Mouse (Mus musculus) cerebellum, postnatal 36 days (tissue): ENCODE data around the gene Pum1.
A peak's percentile ranks its signal among the peaks of the same experiment; 100 is the strongest.
"Not testable (repeated sequence)": the region's sequence is repeated elsewhere in the genome, so short reads cannot be mapped to it uniquely, and the experiment has no call there.

Experiments used
- DNase-seq, 2 experiments: peaks; one replicate each; pipeline ENCODE4 v3.0.0; 2021 to 2022; ENCODE audit warnings: mixed read lengths in 2 of 2

Pum1 gene

GRCm38 (mm10) chr4:130670023-130670422 lies 6.9 kb downstream of the Pum1 start:
- DNase-seq, result not testable (repeated sequence)

GRCm38 (mm10) chr4:130671079-130671845 lies 8.1 kb downstream of the Pum1 start:
- no peak for DNase-seq

- no peak for DNase-seq
These were observed 9.0 kb downstream of the Pum1 start for GRCm38 (mm10) chr4:130672161-130672560.

- DNase-seq, result no peak
These were observed 13.6 kb downstream of the Pum1 start for GRCm38 (mm10) chr4:130676746-130677145.

GRCm38 (mm10) chr4:130678149-130678548 lies 15.0 kb downstream of the Pum1 start:
- no peak for DNase-seq

- no peak for DNase-seq
These were observed 17.6 kb downstream of the Pum1 start for GRCm38 (mm10) chr4:130680676-130681075.

GRCm38 (mm10) chr4:130683051-130683450 lies 19.9 kb downstream of the Pum1 start:
- DNase-seq, result not testable (repeated sequence)

GRCm38 (mm10) chr4:130693936-130694335 lies 30.8 kb downstream of the Pum1 start:
- DNase-seq, result no peak

- no peak for DNase-seq
These were observed 31.9 kb downstream of the Pum1 start for GRCm38 (mm10) chr4:130694982-130695381.

GRCm38 (mm10) chr4:130701061-130701460 lies 37.9 kb downstream of the Pum1 start:
- DNase-seq, result no peak

GRCm38 (mm10) chr4:130702835-130703535 lies 39.9 kb downstream of the Pum1 start:
- DNase-seq, result no peak

- no peak for DNase-seq
These were observed 40.5 kb downstream of the Pum1 start for GRCm38 (mm10) chr4:130703601-130704000.

GRCm38 (mm10) chr4:130704615-130705014 lies 41.5 kb downstream of the Pum1 start:
- no peak for DNase-seq

- no peak for DNase-seq
These were observed 43.3 kb downstream of the Pum1 start for GRCm38 (mm10) chr4:130706215-130707000.

GRCm38 (mm10) chr4:130711353-130711848 lies 48.3 kb downstream of the Pum1 start:
- no peak for DNase-seq

- no peak for DNase-seq
These were observed 49.2 kb downstream of the Pum1 start for GRCm38 (mm10) chr4:130712341-130712740.

- DNase-seq, result no peak
These were observed 50.3 kb downstream of the Pum1 start for GRCm38 (mm10) chr4:130713430-130713829.

GRCm38 (mm10) chr4:130715126-130715525 lies 52.0 kb downstream of the Pum1 start:
- DNase-seq, result no peak

- DNase-seq, result no peak
These were observed 52.5 kb downstream of the Pum1 start for GRCm38 (mm10) chr4:130715623-130716022.

- DNase-seq, result no peak
These were observed 56.2 kb downstream of the Pum1 start for GRCm38 (mm10) chr4:130719348-130719747.

GRCm38 (mm10) chr4:130722607-130723006 lies 59.5 kb downstream of the Pum1 start:
- DNase-seq, result no peak

- peak; percentile 31 to 33 for DNase-seq
These were observed 63.0 kb downstream of the Pum1 start for GRCm38 (mm10) chr4:130726118-130726517.

- DNase-seq, result no peak
These were observed 72.8 kb downstream of the Pum1 start for GRCm38 (mm10) chr4:130735957-130736356.
